Mouse (Mus musculus): Measurements from ENCODE around the gene Psmb8.

Psmb8 gene

DNA sequence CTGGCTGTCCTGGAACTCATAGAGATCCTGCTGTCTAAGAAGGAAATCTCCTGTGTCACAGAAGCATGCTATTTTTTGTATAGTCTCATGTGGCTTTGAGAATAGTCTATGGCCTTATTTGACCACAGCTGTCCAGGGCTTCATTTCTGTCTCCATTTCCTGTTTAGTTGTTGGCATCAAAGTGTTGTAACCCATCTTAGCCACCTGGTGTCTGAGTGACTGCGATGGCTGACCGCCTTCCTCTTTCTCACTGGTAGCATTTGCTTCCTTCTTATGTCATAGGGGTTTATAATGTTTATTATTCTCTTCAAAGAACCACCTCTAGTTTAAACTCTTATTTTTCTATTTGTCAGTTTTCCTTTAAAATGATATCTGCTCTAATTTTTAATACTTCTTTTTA is 51.2 kb downstream of the Psmb8 start:
- no peak for DNase-seq (ENCODE audit: inconsistent ontology term)

DNA sequence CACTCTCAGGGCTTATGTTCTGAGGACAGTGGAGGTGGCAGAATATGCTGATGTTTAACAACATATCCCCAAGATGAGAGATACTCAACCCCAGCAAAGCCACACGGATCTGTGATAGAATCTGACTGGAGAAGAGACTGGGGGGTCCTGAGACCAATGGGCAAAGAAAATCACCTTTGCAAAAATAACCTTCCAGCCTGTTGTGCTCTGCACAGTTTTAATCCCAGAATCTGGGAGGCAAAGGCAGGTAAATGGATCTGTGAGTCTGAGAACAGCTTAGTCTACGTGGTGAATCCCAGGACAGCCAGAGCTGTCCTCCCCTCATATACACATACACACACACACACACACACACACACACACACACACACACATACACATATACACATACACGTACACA is 51.8 kb downstream of the Psmb8 start:
- no peak for DNase-seq (ENCODE audit: inconsistent ontology term)

DNA sequence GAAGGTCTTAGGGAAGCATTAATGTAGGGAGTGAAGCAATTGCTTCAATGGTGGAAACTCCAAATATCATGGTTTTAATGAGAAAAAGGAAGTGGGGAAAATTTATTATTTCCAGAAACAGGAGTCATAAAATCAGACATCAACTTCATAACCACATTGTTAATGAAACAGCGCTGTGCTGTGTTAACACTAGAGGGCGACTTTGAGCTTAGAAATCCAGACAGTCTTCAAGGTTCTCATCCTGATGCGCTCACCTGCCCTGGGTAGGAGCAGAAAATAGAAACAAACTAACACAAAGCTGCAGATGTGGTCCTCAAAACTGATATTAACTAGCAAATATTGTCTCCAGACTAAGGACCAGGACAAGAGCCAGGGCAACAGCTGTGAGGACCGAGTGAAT is 52.4 kb downstream of the Psmb8 start:
- peak; percentile 14 for DNase-seq (ENCODE audit: inconsistent ontology term)
